Mouse (Mus musculus) testis, adult 2 months (tissue): ENCODE data around the gene Camta1.

Experiments used
- CTCF ChIP-seq: fragments of 200-500 bp; IDR thresholded peaks from 2 replicates; pipeline ENCODE4 v1.5.1; 2012; ENCODE audit warnings: low read depth, mild to moderate bottlenecking, inconsistent platforms, low read length, moderate library complexity; ENCODE audit not compliant: control insufficient read depth, insufficient read depth, insufficient replicate concordance
- POLR2A ChIP-seq: fragments of 200-500 bp; IDR thresholded peaks from 2 replicates; pipeline ENCODE4 v1.6.1; 2012; ENCODE audit warnings: low read depth, mild to moderate bottlenecking, inconsistent platforms, low read length, moderate library complexity; ENCODE audit not compliant: control insufficient read depth

- TF ChIP-seq CTCF = no peak
- TF ChIP-seq POLR2A = no peak
Observed at GRCm38 (mm10) chr4:151506701-151507100, 355.0 kb downstream of the Camta1 start.
